ENCODE assay signal across 26 mouse cellular contexts in the genomic region with DNA sequence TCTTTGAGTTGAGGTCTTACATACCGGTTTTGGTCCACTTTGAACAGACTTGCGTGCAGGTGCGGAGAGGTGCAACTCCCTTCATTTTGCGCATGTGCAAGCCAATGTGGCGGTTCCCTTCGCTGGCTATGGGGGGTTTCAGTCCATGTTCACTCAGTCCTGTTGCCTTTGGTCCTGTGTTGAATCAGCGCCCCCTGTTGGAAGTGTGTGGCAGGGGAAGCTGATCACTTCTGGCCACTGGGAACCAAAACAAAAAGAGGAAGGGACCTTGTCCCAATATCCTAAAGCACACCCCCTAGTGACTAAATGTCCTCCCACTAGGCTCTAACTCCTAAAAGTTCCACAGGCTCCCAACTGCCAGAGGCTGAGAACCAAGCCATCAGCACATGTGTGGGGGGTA. TPM values are rescaled to one million over a fixed set of nuclear protein-coding genes. Genes with fewer than 3 reads are reported as not detected.
A peak's percentile ranks its signal among the peaks of the same experiment; 100 is the strongest.
DNase-seq lines count a peak whose midpoint lies in the region; ATAC-seq and TF ChIP-seq lines count a peak whose summit lies in the region.
"Had no signal": no experiment of that assay in that cellular context is flagged by ENCODE, and none has a peak within 500 bp of the region (broad histone marks: within the 10 kb centered on the region; RNA-seq: fewer than 3 reads in every experiment).

No protein-coding gene starts in this region.

- no peaks in the 10 kb centered on the region for H3K4me1 ChIP-seq in liver, embryonic 14.5 days (replicated peaks; ENCODE audit: control insufficient read depth in 2 of 2, insufficient read depth in 2 of 2, low read length in 1 of 2)
- H3K4me1 ChIP-seq in liver, embryonic 11.5 days (replicated peaks; ENCODE audit: control insufficient read depth, insufficient read depth, low read length), result no peaks in the 10 kb centered on the region
- no peaks in the 10 kb centered on the region for H3K4me1 ChIP-seq in ES-Bruce4 (ENCODE audit: control insufficient read depth, insufficient read depth, low read length)
- no peaks in the 10 kb centered on the region for H3K4me1 ChIP-seq in bone marrow macrophage, adult 2 months (ENCODE audit: control insufficient read depth, insufficient read depth, low read length)
- H3K4me1 ChIP-seq: embryonic facial prominence, embryonic 10.5 days; forebrain, embryonic 13.5 days; hindbrain, embryonic 10.5 days; kidney, embryonic 15.5 days; midbrain, embryonic 10.5 days; neural tube, embryonic 13.5 days had no signal

- H3K27me3 ChIP-seq in liver, embryonic 14.5 days (ENCODE audit: control insufficient read depth, insufficient read depth, low read length), result no peaks in the 10 kb centered on the region
- no peaks in the 10 kb centered on the region for H3K27me3 ChIP-seq in liver, embryonic 11.5 days (replicated peaks; ENCODE audit: control insufficient read depth, insufficient read depth, low read length)
- H3K27me3 ChIP-seq in ES-Bruce4 (ENCODE audit: control insufficient read depth, insufficient read depth, low read length, poor library complexity, severe bottlenecking), result no peaks in the 10 kb centered on the region
- H3K27me3 ChIP-seq: forebrain, embryonic 13.5 days; kidney, embryonic 15.5 days; neural tube, embryonic 13.5 days had no signal

- no peak for TF ChIP-seq POLR2A in ES-Bruce4 (IDR thresholded peaks at IDR 0.05; ENCODE audit: insufficient read depth, low read length)
- no peak for TF ChIP-seq POLR2A in bone marrow macrophage, adult 2 months (IDR thresholded peaks at IDR 0.05; ENCODE audit: borderline replicate concordance, low read depth, low read length)

- no peak overlapping the region for H3K9ac ChIP-seq in liver, embryonic 14.5 days (replicated peaks)
- H3K9ac ChIP-seq in liver, embryonic 11.5 days (ENCODE audit: low read depth, low read length), result no peak overlapping the region
- no peak overlapping the region for H3K9ac ChIP-seq in ES-Bruce4 (ENCODE audit: low read depth, poor library complexity, severe bottlenecking)
- H3K9ac ChIP-seq: forebrain, embryonic 13.5 days; kidney, embryonic 15.5 days; neural tube, embryonic 13.5 days had no signal

- 69% methylated on average over 7 of the region's 7 CpGs for WGBS in liver, embryonic 14.5 days (ENCODE audit: insufficient replicate concordance)
- WGBS in liver, embryonic 11.5 days, result 81% methylated on average over 7 of the region's 7 CpGs

- no peak overlapping the region for H3K4me2 ChIP-seq in liver, embryonic 14.5 days (ENCODE audit: low read depth)
- H3K4me2 ChIP-seq in liver, embryonic 11.5 days, result no peak overlapping the region
- H3K4me2 ChIP-seq: forebrain, embryonic 13.5 days; kidney, embryonic 15.5 days; neural tube, embryonic 13.5 days had no signal

- no peak overlapping the region for H3K4me3 ChIP-seq in liver, embryonic 14.5 days (ENCODE audit: insufficient read depth in 1 of 2, low read depth in 2 of 2, low read length in 2 of 2)
- H3K4me3 ChIP-seq in liver, embryonic 11.5 days (ENCODE audit: low read depth, low read length), result no peak overlapping the region
- H3K4me3 ChIP-seq in ES-Bruce4 (ENCODE audit: low read depth, low read length), result no peak overlapping the region
- H3K4me3 ChIP-seq in bone marrow macrophage, adult 2 months (ENCODE audit: insufficient read depth, low read length), result no peak overlapping the region
- H3K4me3 ChIP-seq: embryonic facial prominence, embryonic 10.5 days; forebrain, embryonic 13.5 days; hindbrain, embryonic 10.5 days; kidney, embryonic 15.5 days; midbrain, embryonic 10.5 days; neural tube, embryonic 13.5 days had no signal

- H3K9me3 ChIP-seq in liver, embryonic 14.5 days (ENCODE audit: control insufficient read depth, low read length), result no peaks in the 10 kb centered on the region
- H3K9me3 ChIP-seq in liver, embryonic 11.5 days (ENCODE audit: control insufficient read depth, low read length), result no peaks in the 10 kb centered on the region
- H3K9me3 ChIP-seq in ES-Bruce4 (replicated peaks; ENCODE audit: control insufficient read depth, insufficient read depth, low read length, poor library complexity, severe bottlenecking), result 0 out of 2 replicates have a peak, but pooled peaks cover 6% of the 10 kb centered on the region
- H3K9me3 ChIP-seq: embryonic facial prominence, embryonic 10.5 days; forebrain, embryonic 13.5 days; hindbrain, embryonic 10.5 days; kidney, embryonic 15.5 days; midbrain, embryonic 10.5 days; neural tube, embryonic 13.5 days had no signal

- H3K36me3 ChIP-seq in liver, embryonic 14.5 days (replicated peaks; ENCODE audit: control insufficient read depth, insufficient read depth, low read depth), result no peaks in the 10 kb centered on the region
- H3K36me3 ChIP-seq in liver, embryonic 11.5 days (ENCODE audit: control insufficient read depth, insufficient read depth, low read length), result no peaks in the 10 kb centered on the region
- H3K36me3 ChIP-seq in ES-Bruce4 (ENCODE audit: control insufficient read depth, insufficient read depth, low read length, poor library complexity, severe bottlenecking), result no peaks in the 10 kb centered on the region
- H3K36me3 ChIP-seq: embryonic facial prominence, embryonic 10.5 days; hindbrain, embryonic 10.5 days; kidney, embryonic 15.5 days; midbrain, embryonic 10.5 days; neural tube, embryonic 13.5 days had no signal

- no peak for TF ChIP-seq EP300 in liver, embryonic 14.5 days (IDR thresholded peaks at IDR 0.05; ENCODE audit: low read depth)
- TF ChIP-seq EP300 in ES-Bruce4 (IDR thresholded peaks at IDR 0.05; ENCODE audit: insufficient read depth, low read depth, low read length), result no peak

- 0 out of 2 replicates have a peak, but pooled peaks have one; percentile 36 for TF ChIP-seq CTCF in liver, embryonic 14.5 days (IDR thresholded peaks at IDR 0.05; ENCODE audit: low read depth)
- peak; percentile 54 for TF ChIP-seq CTCF in ES-Bruce4 (IDR thresholded peaks at IDR 0.05; ENCODE audit: low read depth, low read length)
- TF ChIP-seq CTCF in bone marrow macrophage, adult 2 months (IDR thresholded peaks at IDR 0.05; ENCODE audit: low read depth, low read length), result peak; percentile 32; the same call in 1 of the 2 replicates

- no peak for ATAC-seq in liver, embryonic 14.5 days (ENCODE audit: insufficient read depth)
- no peak for ATAC-seq in liver, embryonic 11.5 days (replicated peaks; ENCODE audit: low FRiP score)
- ATAC-seq: forebrain, embryonic 13.5 days had no signal

- DNase-seq in adrenal gland, postnatal 25 days, result peak; percentile 7
- no peak for DNase-seq in adrenal gland, postnatal 4 days (ENCODE audit: low spot score in 2 of 2)
- DNase-seq in liver, embryonic 14.5 days (ENCODE audit: low read depth in 3 of 3, low spot score in 3 of 3), result no peak
- DNase-seq in liver, embryonic 11.5 days (ENCODE audit: low spot score), result no peak
- DNase-seq in layer of hippocampus, adult 9-10 months (ENCODE audit: low spot score), result no peak
- DNase-seq: B cell, adult 2 months; cerebellum, adult 18-20 months; lung, adult 18-20 months; lung, postnatal 4 days; right cerebral cortex, postnatal 14 days; thymus, postnatal 25 days had no signal

- no peak overlapping the region for H3K27ac ChIP-seq in liver, embryonic 14.5 days
- H3K27ac ChIP-seq in liver, embryonic 11.5 days (ENCODE audit: low read depth, low read length), result no peak overlapping the region
- H3K27ac ChIP-seq in ES-Bruce4 (ENCODE audit: insufficient read depth, low read length), result no peak overlapping the region
- no peak overlapping the region for H3K27ac ChIP-seq in bone marrow macrophage, adult 2 months (ENCODE audit: insufficient read depth, low read depth, low read length)
- H3K27ac ChIP-seq: embryonic facial prominence, embryonic 10.5 days; forebrain, embryonic 13.5 days; hindbrain, embryonic 10.5 days; kidney, embryonic 15.5 days; midbrain, embryonic 10.5 days; neural tube, embryonic 13.5 days had no signal

RNA-seq across cellular contexts. Expression of a gene that starts 6.3 kb away (rescaled TPM):
- not detected in 2 replicates for total RNA-seq in adrenal gland, postnatal 25 days (2021)
- total RNA-seq in adrenal gland, postnatal 4 days (2021), result not detected
- polyA plus RNA-seq in liver, embryonic 14.5 days (2012; rRNA removed), result not detected in 2 replicates
- not detected in 2 replicates for polyA plus RNA-seq in liver, embryonic 14.5 days (2014; fragmentation: Nextera tagmentation; extraction: Ambion mirVana)
- not detected in 2 replicates for polyA plus RNA-seq in liver, embryonic 11.5 days (2014; fragmentation: Nextera tagmentation; extraction: Ambion mirVana)
- polyA plus RNA-seq in ES-Bruce4 (2011; ENCODE audit: insufficient read depth, insufficient read length, low read depth, missing spikeins), result 3.2 and 4.1 TPM in 2 replicates
- polyA plus RNA-seq in bone marrow macrophage, adult 2 months (2012; ENCODE audit: insufficient read depth, insufficient read length, missing spikeins), result not detected in 2 replicates
- total RNA-seq: granulocyte monocyte progenitor cell, adult 5-6 weeks; left cerebral cortex, adult 18-20 months had no signal
- polyA plus RNA-seq: embryonic facial prominence, embryonic 10.5 days; forebrain, embryonic 13.5 days; heart, embryonic 16.5 days; hindbrain, embryonic 10.5 days; intestine, embryonic 14.5 days; kidney, embryonic 15.5 days; limb, embryonic 11.5 days; midbrain, embryonic 10.5 days; neural tube, embryonic 13.5 days; spleen, adult 2 months; stomach, embryonic 16.5 days had no signal

RNA-seq across cellular contexts. Expression of a gene that starts 47.5 kb away (rescaled TPM):
- 111 and 129 TPM in 2 replicates for total RNA-seq in adrenal gland, postnatal 25 days (2021)
- total RNA-seq in adrenal gland, postnatal 4 days (2021), result 100 to 1,000 TPM; 108 to 122 TPM
- polyA plus RNA-seq in liver, embryonic 14.5 days (2012; rRNA removed), result 34.1 and 49.9 TPM in 2 replicates
- 45.2 and 55.8 TPM in 2 replicates for polyA plus RNA-seq in liver, embryonic 14.5 days (2014; fragmentation: Nextera tagmentation; extraction: Ambion mirVana)
- polyA plus RNA-seq in liver, embryonic 11.5 days (2014; fragmentation: Nextera tagmentation; extraction: Ambion mirVana), result 92.7 and 93.0 TPM in 2 replicates
- 68.9 and 72.9 TPM in 2 replicates for polyA plus RNA-seq in ES-Bruce4 (2011; ENCODE audit: insufficient read depth, insufficient read length, low read depth, missing spikeins)
- 114 and 143 TPM in 2 replicates for polyA plus RNA-seq in bone marrow macrophage, adult 2 months (2012; ENCODE audit: insufficient read depth, insufficient read length, missing spikeins)

RNA-seq across cellular contexts. Expression of a gene that starts 48.8 kb away (rescaled TPM):
- total RNA-seq in adrenal gland, postnatal 25 days (2021), result not detected in 2 replicates
- under 1 TPM; 0.37 to 0.59 TPM for total RNA-seq in adrenal gland, postnatal 4 days (2021)
- polyA plus RNA-seq in liver, embryonic 14.5 days (2012; rRNA removed), result 0.18 and 0.38 TPM in 2 replicates
- polyA plus RNA-seq in liver, embryonic 14.5 days (2014; fragmentation: Nextera tagmentation; extraction: Ambion mirVana), result 0.57 and 0.63 TPM in 2 replicates
- 0.75 and 0.83 TPM in 2 replicates for polyA plus RNA-seq in liver, embryonic 11.5 days (2014; fragmentation: Nextera tagmentation; extraction: Ambion mirVana)
- polyA plus RNA-seq in ES-Bruce4 (2011; ENCODE audit: insufficient read depth, insufficient read length, low read depth, missing spikeins), result not detected in 2 replicates
- polyA plus RNA-seq in bone marrow macrophage, adult 2 months (2012; ENCODE audit: insufficient read depth, insufficient read length, missing spikeins), result not detected in 2 replicates
- total RNA-seq: left cerebral cortex, adult 18-20 months had no signal
- polyA plus RNA-seq: hindbrain, embryonic 10.5 days; neural tube, embryonic 13.5 days; spleen, adult 2 months had no signal
